Mouse (Mus musculus) intestine, postnatal 0 days (tissue): Measurements from ENCODE around the gene Lgals3bp. TPM values are rescaled to one million over a fixed set of nuclear protein-coding genes. Genes with fewer than 3 reads are reported as not detected.

ENCODE experiments used
- ATAC-seq: fragments of 200-750 bp; cut with Nextera tagmentation; 2 replicates; pipeline ENCODE4 v1.8.0; 2017; ENCODE audit warnings: mild to moderate bottlenecking, moderate TSS enrichment, moderate library complexity
- H3K27ac ChIP-seq: fragments of 300-500 bp; sonication (generic); 2 replicates; pipeline ENCODE4 v1.5.1; 2014; ENCODE audit warnings: mild to moderate bottlenecking, low read depth, low read length, moderate library complexity
- H3K27me3 ChIP-seq: fragments of 300-500 bp; sonication (generic); replicated peaks from 2 replicates; pipeline ENCODE4 v1.6.1; 2014; ENCODE audit warnings: low read length, mixed read lengths; ENCODE audit not compliant: control insufficient read depth, insufficient read depth
- H3K36me3 ChIP-seq: fragments of 300-500 bp; sonication (generic); 2 replicates; pipeline ENCODE4 v1.6.1; 2014; ENCODE audit warnings: mild to moderate bottlenecking, moderate library complexity; ENCODE audit not compliant: control insufficient read depth, insufficient read depth
- H3K4me1 ChIP-seq: fragments of 300-500 bp; sonication (generic); replicated peaks from 2 replicates; pipeline ENCODE4 v1.6.1; 2014; ENCODE audit warnings: antibody characterized with exemption, low read length, mixed read lengths; ENCODE audit not compliant: control insufficient read depth, insufficient read depth
- H3K4me2 ChIP-seq: fragments of 300-500 bp; sonication (generic); replicated peaks from 2 replicates; pipeline ENCODE4 v1.6.1; 2014; ENCODE audit warnings: low read depth, mild to moderate bottlenecking, moderate library complexity
- H3K4me3 ChIP-seq: fragments of 300-500 bp; sonication (generic); 2 replicates; pipeline ENCODE4 v1.5.1; 2014; ENCODE audit warnings: low read depth, low read length
- H3K9ac ChIP-seq: fragments of 300-500 bp; sonication (generic); 2 replicates; pipeline ENCODE4 v1.6.1; 2014; ENCODE audit warnings: mild to moderate bottlenecking, low read depth, low read length
- H3K9me3 ChIP-seq: fragments of 300-500 bp; sonication (generic); 2 replicates; pipeline ENCODE4 v1.6.1; 2016; ENCODE audit warnings: mixed run types; ENCODE audit not compliant: control insufficient read depth
- CTCF ChIP-seq: sonication (generic); IDR thresholded peaks from 2 replicates; pipeline ENCODE4 v1.5.1; 2016; ENCODE audit warnings: low read depth, mild to moderate bottlenecking, control low read depth, antibody characterized with exemption, moderate library complexity
- WGBS: fragments of 180-500 bp; shearing (Covaris S2); extraction: QIAGEN DNeasy Blood & Tissue Kit; methylation state at CpG from one replicate; pipeline ENCODE4 v1.1.7; 2014; 5-methylcytosine and 5-hydroxymethylcytosine counted together
- polyA plus RNA-seq: library from polyadenylated mRNA; unstranded; fragments of >200 nt; fragmentation: Nextera tagmentation; extraction: Ambion mirVana; gene quantifications from 2 replicates; pipeline ENCODE4 v1.2.1, GENCODE M21; 2015

Gene Lgals3bp
- polyA plus RNA-seq, 1 experiment from 2014 or later: 382 TPM

DNA sequence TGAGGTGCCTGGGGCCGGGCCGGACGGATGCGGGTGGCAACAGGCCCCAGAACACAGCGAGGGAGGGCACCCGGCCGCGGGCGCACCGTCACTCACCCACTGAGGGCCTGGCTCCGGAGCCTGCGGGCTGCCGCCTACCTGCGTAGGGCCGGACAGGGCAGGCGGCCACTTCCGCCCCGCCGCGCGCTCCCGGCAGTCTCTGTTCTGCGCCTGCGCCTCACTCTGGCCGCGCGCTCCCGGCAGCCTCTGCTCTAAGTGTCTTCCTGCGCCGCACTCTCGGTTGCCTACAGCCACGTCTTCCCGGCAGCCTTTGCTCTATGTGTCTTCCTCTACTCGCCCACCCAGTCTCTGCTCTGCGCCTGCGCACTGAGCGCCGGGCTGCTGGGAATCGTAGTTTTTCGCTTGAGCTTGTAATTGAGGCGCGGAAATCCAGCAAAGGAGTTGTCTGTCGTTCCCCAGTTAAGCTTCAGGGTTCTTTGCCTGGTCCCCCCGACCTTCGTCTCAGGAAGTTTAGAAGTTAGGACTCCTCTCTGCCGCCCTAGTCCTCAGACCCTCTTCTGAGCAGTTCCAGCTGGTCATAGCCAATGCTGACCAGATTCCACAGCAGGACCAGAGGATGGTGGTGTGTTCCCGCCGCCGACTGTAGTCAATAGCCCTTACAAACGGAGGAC lies 17.1 kb upstream of the Lgals3bp start, which contains the start of gene Cant1:
TSS of gene Cant1 (minus strand) at position 253 of the 671 bp plus-strand sequence.
- Histone ChIP-seq H3K36me3 (peaks cover 17% of the 10 kb centered on the region; the same call in 1 of the 2 replicates), H3K4me1 (peaks cover 5% of the 10 kb centered on the region), H3K4me2 (peak within 1 kb of the TSS; percentile 90), H3K9me3 (no peaks in the 10 kb centered on the region), H3K9ac (peak within 1 kb of the TSS; percentile 82), H3K27me3 (no peaks in the 10 kb centered on the region), H3K4me3 (peak within 1 kb of the TSS; percentile 71), H3K27ac (peak within 1 kb of the TSS; percentile 95)
- 0 out of 2 replicates have a peak, but pooled peaks have one; percentile 20 for TF ChIP-seq CTCF
- under 1% methylated on average over 46 of the region's 50 CpGs for WGBS
- ATAC-seq: peak; percentile 83

DNA sequence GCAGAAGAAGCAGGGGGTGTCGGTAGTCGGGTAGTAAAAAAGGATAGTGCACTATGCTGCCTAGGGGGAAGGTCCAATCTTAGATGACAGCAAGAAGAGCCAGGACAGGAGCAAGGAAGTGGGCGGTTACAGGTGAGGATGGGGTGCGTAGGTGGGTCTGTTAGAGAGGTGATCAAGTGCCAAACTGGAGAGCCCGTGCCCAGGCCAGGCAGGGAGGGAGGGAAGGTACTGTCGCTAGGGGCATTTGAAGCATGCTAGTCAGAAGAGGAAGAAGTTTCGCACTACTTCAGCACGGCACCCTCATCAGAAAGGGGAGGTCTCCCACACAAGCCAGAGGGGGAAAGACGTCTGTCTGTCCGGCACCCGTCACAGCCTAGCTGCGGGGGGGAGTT lies 16.5 kb upstream of the Lgals3bp start:
- peak overlapping the region; percentile 95 for H3K27ac ChIP-seq

DNA sequence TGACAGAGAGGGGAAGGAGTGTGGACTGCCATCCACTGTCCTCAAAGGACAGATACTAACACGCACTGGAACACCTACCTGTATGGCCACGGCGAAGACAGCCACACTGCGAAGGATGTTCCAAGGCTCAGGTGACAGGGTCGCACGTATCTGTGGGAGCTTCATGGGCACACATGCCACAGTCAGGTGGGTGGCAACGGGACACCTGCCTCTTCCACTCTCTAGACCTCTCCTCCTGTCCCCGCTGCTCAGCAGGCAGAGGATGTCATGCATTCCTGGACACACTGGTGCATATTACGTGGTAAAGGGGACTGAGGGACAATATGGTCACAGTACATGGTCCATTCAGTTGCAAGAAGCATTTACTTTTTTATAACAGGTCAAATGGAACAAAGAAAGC lies 15.6 kb upstream of the Lgals3bp start:
- TF ChIP-seq CTCF: no peak
- Histone ChIP-seq H3K4me3 (peak overlapping the region; percentile 71; the same call in 1 of the 2 replicates), H3K9ac (no peak overlapping the region), H3K9me3 (no peaks in the 10 kb centered on the region), H3K4me2 (peak overlapping the region; percentile 90), H3K27me3 (no peaks in the 10 kb centered on the region), H3K27ac (peak overlapping the region; percentile 95; the same call in 1 of the 2 replicates), H3K36me3 (peaks cover 28% of the 10 kb centered on the region; the same call in 1 of the 2 replicates), H3K4me1 (peaks cover 8% of the 10 kb centered on the region)
- ATAC-seq: no peak
- 82% methylated on average over 9 of the region's 9 CpGs for WGBS

More for the DNA sequence above, 16.5 kb upstream of the Lgals3bp start:
- H3K9me3 ChIP-seq: no peaks in the 10 kb centered on the region
- H3K36me3 ChIP-seq: peaks cover 22% of the 10 kb centered on the region; the same call in 1 of the 2 replicates
- H3K27me3 ChIP-seq: no peaks in the 10 kb centered on the region
- TF ChIP-seq CTCF: no peak
- peaks cover 8% of the 10 kb centered on the region for H3K4me1 ChIP-seq
- peak; percentile 9 for ATAC-seq
- 2% methylated on average over 12 of the region's 12 CpGs for WGBS
- H3K9ac ChIP-seq: peak overlapping the region; percentile 82
- H3K4me2 ChIP-seq: peak overlapping the region; percentile 90
- peak overlapping the region; percentile 71 for H3K4me3 ChIP-seq

DNA sequence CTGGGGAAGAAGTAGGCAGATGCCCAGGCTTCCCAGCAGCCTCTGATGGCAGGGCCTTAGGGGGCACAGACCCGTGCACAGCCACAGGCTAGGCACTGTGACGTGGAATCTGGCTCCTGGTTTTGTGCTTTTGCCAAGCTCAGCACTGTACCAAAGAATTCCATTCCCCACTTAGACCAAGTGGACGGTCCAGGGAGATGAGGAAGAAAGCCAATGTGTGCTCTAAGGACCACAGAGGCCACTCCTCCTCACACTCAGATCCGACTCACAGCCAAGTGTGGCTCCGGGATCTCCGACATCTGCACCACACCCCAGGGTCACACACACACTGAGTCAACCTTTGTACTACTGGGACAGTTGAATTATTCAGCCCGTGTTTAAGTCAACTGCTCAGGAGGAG lies 14.2 kb upstream of the Lgals3bp start:
- Histone ChIP-seq H3K27me3 (no peaks in the 10 kb centered on the region), H3K36me3 (peaks cover 34% of the 10 kb centered on the region), H3K27ac (peak overlapping the region; percentile 89), H3K4me3 (no peak overlapping the region), H3K4me1 (peaks cover 11% of the 10 kb centered on the region), H3K4me2 (peak overlapping the region; percentile 51), H3K9me3 (no peaks in the 10 kb centered on the region), H3K9ac (no peak overlapping the region)
- no peak for TF ChIP-seq CTCF
- WGBS: 39% methylated on average over 7 of the region's 7 CpGs
- peak; percentile 70 for ATAC-seq

DNA sequence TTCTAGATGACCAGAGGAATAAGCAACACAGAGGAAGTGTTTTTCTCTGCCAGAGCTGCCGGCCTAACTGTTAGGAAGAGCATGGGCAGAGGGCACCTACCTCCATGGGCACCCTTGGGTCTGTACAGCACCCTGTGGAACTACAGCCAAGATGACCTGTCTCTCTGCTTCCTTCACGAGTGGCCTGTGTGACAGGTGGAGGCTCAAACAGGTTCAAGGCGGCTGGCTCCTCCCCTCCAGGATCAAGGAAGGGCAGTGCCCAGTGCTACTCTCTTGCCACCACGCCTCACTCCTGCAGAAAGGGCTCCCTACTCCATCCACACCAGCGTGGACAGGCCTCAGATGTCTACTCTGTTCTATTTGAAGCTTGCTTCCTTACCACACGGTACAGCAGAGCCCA lies 13.7 kb upstream of the Lgals3bp start:
- no peak for TF ChIP-seq CTCF
- Histone ChIP-seq H3K4me2 (peak overlapping the region; percentile 51), H3K9ac (0 out of 2 replicates have a peak overlapping the region, but pooled peaks have one; percentile 40), H3K36me3 (peaks cover 38% of the 10 kb centered on the region), H3K27me3 (no peaks in the 10 kb centered on the region), H3K4me3 (no peak overlapping the region), H3K4me1 (peaks cover 12% of the 10 kb centered on the region), H3K9me3 (no peaks in the 10 kb centered on the region), H3K27ac (peak overlapping the region; percentile 89)
- ATAC-seq: peak; percentile 41
- WGBS: 42% methylated on average over 6 of the region's 6 CpGs

DNA sequence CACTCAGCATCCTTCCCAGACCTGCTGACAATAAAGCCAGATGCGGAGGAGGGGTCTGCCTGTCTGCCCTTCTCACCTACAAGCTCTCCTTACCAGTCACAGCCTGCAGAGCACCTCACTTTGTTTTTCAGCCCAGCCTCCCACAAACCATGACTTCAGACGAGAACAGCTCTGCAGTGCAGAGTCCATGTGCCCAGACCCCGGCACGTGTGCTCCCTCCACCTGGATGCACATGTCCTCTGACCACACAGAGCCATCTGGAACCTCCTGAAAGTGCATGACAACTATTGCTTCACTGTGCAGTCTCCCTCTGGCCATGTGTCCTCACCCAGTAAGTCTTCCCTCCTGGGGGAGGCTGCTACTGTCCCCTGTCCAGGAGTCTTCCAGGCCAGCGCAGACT lies 12.4 kb upstream of the Lgals3bp start:
- H3K4me1 ChIP-seq: peaks cover 12% of the 10 kb centered on the region
- H3K27ac ChIP-seq: peak overlapping the region; percentile 60
- 57% methylated on average over 5 of the region's 5 CpGs for WGBS
- ATAC-seq: no peak
- no peaks in the 10 kb centered on the region for H3K27me3 ChIP-seq
- no peak overlapping the region for H3K4me3 ChIP-seq
- peak overlapping the region; percentile 51 for H3K4me2 ChIP-seq
- peaks cover 45% of the 10 kb centered on the region for H3K36me3 ChIP-seq
- H3K9me3 ChIP-seq: no peaks in the 10 kb centered on the region
- no peak for TF ChIP-seq CTCF
- H3K9ac ChIP-seq: no peak overlapping the region
